Mouse (Mus musculus): ENCODE data around the gene Megf6. TPM values are rescaled to one million over a fixed set of nuclear protein-coding genes. Genes with fewer than 3 reads are reported as not detected.

Gene Megf6
- total RNA-seq, 1 experiment from 2014 or later = not detected

GRCm38 (mm10) chr4:154240608-154241007 lies 70.1 kb downstream of the Megf6 start:
- ATAC-seq (ENCODE audit: extremely low read depth, insufficient number of reproducible peaks, low FRiP score, poor library complexity, severe bottlenecking) = no peak

GRCm38 (mm10) chr4:154245342-154245741 lies 74.8 kb downstream of the Megf6 start:
- no peak for ATAC-seq (ENCODE audit: extremely low read depth, insufficient number of reproducible peaks, low FRiP score, poor library complexity, severe bottlenecking)

GRCm38 (mm10) chr4:154246115-154247040 lies 75.8 kb downstream of the Megf6 start:
- ATAC-seq (ENCODE audit: extremely low read depth, insufficient number of reproducible peaks, low FRiP score, poor library complexity, severe bottlenecking) = no peak

GRCm38 (mm10) chr4:154247207-154248091 lies 76.9 kb downstream of the Megf6 start:
- ATAC-seq (ENCODE audit: extremely low read depth, insufficient number of reproducible peaks, low FRiP score, poor library complexity, severe bottlenecking) = no peak

- ATAC-seq (ENCODE audit: extremely low read depth, insufficient number of reproducible peaks, low FRiP score, poor library complexity, severe bottlenecking) = no peak
Observed at GRCm38 (mm10) chr4:154248092-154248805, 77.7 kb downstream of the Megf6 start.

- ATAC-seq (ENCODE audit: extremely low read depth, insufficient number of reproducible peaks, low FRiP score, poor library complexity, severe bottlenecking) = no peak
Observed at GRCm38 (mm10) chr4:154249316-154249715, 78.8 kb downstream of the Megf6 start.

- no peak for ATAC-seq (ENCODE audit: extremely low read depth, insufficient number of reproducible peaks, low FRiP score, poor library complexity, severe bottlenecking)
Observed at GRCm38 (mm10) chr4:154252537-154253255, 82.2 kb downstream of the Megf6 start.

- no peak for ATAC-seq (ENCODE audit: extremely low read depth, insufficient number of reproducible peaks, low FRiP score, poor library complexity, severe bottlenecking)
Observed at GRCm38 (mm10) chr4:154260755-154261154, 90.2 kb downstream of the Megf6 start.

GRCm38 (mm10) chr4:154262071-154262470 lies 91.5 kb downstream of the Megf6 start:
- ATAC-seq (ENCODE audit: extremely low read depth, insufficient number of reproducible peaks, low FRiP score, poor library complexity, severe bottlenecking) = no peak

GRCm38 (mm10) chr4:154267511-154267910 lies 97.0 kb downstream of the Megf6 start:
- no peak for ATAC-seq (ENCODE audit: extremely low read depth, insufficient number of reproducible peaks, low FRiP score, poor library complexity, severe bottlenecking)

GRCm38 (mm10) chr4:154269520-154269919 lies 99.0 kb downstream of the Megf6 start:
- no peak for ATAC-seq (ENCODE audit: extremely low read depth, insufficient number of reproducible peaks, low FRiP score, poor library complexity, severe bottlenecking)

- no peak for ATAC-seq (ENCODE audit: extremely low read depth, insufficient number of reproducible peaks, low FRiP score, poor library complexity, severe bottlenecking)
Observed at GRCm38 (mm10) chr4:154273000-154273399, 102.5 kb downstream of the Megf6 start.

GRCm38 (mm10) chr4:154279481-154279880 lies 109.0 kb downstream of the Megf6 start:
- ATAC-seq (ENCODE audit: extremely low read depth, insufficient number of reproducible peaks, low FRiP score, poor library complexity, severe bottlenecking) = no peak

GRCm38 (mm10) chr4:154283671-154284070 lies 113.1 kb downstream of the Megf6 start:
- ATAC-seq (ENCODE audit: extremely low read depth, insufficient number of reproducible peaks, low FRiP score, poor library complexity, severe bottlenecking) = no peak

GRCm38 (mm10) chr4:154293735-154294201 lies 123.2 kb downstream of the Megf6 start:
- ATAC-seq (ENCODE audit: extremely low read depth, insufficient number of reproducible peaks, low FRiP score, poor library complexity, severe bottlenecking) = no peak

- no peak for ATAC-seq (ENCODE audit: extremely low read depth, insufficient number of reproducible peaks, low FRiP score, poor library complexity, severe bottlenecking)
Observed at GRCm38 (mm10) chr4:154294262-154294731, 123.8 kb downstream of the Megf6 start.

- no peak for ATAC-seq (ENCODE audit: extremely low read depth, insufficient number of reproducible peaks, low FRiP score, poor library complexity, severe bottlenecking)
Observed at GRCm38 (mm10) chr4:154297761-154298160, 127.2 kb downstream of the Megf6 start.

- ATAC-seq (ENCODE audit: extremely low read depth, insufficient number of reproducible peaks, low FRiP score, poor library complexity, severe bottlenecking) = no peak
Observed at GRCm38 (mm10) chr4:154299541-154300271, 129.2 kb downstream of the Megf6 start.

Data from neutrophil, adult 5-6 weeks (primary cell).